Mouse (Mus musculus) urinary bladder, postnatal 36 days (tissue): ENCODE measurements around the gene Susd1.

ENCODE experiments used
- DNase-seq, 2 experiments: peaks; one replicate each; pipeline ENCODE4 v3.0.0; 2022; ENCODE audit warnings: low spot score in 2 of 2, mixed read lengths in 1 of 2

The Susd1 gene

DNA sequence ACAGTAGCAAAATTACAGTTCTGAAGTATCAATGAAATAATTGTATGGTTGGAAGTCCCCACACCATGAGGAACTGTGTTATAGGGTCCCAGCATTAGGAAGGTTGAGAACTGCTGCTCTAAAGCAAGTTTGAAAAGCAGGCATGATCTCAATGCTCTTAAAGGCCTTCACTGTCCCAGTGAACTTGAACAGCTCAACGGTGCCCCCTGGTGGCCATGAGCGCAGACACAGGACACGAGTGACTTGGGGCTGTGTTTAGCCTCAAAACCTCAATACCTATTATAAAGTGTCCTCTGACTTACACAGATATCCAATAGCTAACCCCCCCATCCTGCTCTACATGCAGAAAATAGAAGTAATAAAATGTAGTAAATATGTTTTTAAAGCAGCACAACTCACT, 97.7 kb downstream of the Susd1 start:
- peak; percentile 85 to 90 for DNase-seq

GRCm38 (mm10) chr4:59340046-59340445, 98.4 kb downstream of the Susd1 start:
- no peak for DNase-seq

DNA sequence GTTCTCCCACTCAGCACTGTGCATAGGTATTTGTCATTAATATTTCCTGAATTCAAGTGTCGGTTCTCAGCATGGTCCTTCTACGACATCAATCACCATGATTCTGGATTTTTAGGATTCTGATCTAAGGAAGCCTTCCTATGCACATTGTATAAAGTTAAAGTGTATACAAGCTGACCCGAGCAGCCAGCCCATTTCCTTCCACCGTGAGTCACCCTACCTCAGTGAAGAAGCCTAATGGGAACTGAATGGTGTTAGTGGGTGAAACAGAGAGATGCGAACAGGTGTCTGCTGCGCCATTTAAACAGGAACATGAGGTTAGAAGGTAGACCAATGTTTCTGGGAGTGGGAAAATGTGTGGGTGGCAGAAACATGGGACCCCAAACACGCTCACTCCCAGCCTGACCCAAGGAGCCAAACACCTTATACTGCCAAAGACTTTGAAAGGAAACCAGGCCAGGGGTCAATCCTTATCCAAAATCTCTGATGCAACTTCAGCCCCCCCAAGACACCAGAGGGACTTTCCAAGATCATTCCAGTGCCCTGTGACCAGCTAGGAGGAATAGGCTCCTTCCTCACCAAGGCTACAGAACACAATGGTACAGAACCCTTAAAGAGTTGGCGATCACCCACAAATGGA, 99.4 kb downstream of the Susd1 start:
- DNase-seq = no peak

- DNase-seq = no peak
These were observed 100.9 kb downstream of the Susd1 start for GRCm38 (mm10) chr4:59337533-59337885.

- DNase-seq = no peak
These were observed 101.4 kb downstream of the Susd1 start for GRCm38 (mm10) chr4:59336846-59337532.

GRCm38 (mm10) chr4:59336439-59336809, 102.0 kb downstream of the Susd1 start:
- no peak for DNase-seq

DNA sequence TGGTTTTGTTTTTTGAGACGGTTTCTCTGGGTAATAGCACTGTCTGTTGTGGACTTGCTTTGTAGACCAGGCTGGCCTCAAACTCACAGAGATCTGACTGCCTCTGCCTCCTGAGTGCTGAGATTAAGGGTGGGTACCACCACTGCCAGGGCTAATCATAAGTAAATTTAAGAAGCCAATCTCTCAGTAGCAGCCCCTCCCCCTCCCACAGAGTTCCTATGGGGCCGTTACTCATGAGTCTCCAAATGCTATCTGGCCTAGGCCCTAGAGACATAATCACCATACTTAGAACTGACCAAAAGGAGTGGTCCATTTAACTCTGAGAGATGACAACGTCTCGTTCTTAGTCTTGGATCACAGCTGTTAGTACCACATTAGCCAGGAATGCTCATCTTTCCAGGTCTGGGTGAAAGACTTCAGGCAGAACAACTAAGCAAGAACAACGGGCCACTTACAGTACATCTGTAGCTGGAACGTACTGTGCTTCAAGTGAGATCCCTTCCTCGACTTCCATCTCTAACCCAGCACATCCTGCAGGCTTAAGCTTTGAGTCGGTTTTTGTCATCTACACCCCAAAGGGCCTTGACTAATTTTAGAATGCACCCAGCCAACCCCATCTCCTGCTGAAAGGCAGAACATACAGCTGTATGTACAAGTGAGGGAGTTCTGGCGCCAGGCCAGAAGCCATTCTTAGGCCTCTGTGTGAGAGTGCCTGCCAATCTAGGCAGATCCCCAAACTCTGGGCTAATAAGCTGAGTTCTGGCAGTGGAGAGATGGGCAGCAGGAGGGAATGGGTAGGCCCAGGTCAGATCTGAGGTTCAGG, 102.6 kb downstream of the Susd1 start:
- DNase-seq = peak in 1 of 2 experiments; percentile 29

DNA sequence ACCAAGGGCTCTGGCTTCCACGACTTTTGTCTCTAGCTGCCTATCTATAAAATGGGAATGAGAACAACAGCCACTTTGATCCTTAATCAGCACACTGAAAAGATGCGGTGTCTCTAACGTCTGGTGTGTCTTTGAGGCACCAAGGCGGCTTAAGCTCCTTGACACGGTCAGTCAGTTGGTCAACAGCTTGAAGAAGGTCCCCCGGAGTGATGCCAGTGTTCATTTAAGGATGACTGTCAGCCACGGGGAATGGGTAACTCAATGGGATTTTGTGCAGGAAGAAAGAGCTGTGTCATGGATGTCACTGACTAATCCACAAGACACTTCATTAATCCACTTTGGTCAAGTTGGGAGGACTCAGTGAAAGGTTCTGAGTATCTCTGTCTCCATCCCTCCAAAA, 103.3 kb downstream of the Susd1 start:
- no peak for DNase-seq

DNA sequence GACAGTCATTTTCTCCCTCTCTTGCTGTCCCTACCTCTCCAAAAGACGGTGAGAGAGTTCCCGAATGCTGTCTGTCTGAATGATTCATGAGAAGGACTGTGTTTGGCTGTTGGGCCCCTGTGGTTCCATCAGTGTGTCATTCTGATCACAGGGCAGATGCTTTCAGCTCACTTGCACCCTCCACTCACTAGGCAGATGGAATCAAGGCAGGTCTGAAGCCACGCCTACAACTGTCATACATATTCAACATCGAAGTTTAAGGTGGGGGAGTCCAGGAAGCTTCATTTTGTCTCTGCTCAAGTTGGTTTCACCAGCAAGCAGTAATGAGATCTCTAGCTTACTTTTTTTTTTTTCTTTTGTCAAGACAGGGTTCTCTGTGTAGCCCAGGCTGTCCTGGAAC, 104.2 kb downstream of the Susd1 start:
- DNase-seq = no peak

GRCm38 (mm10) chr4:59333424-59333895, 105.0 kb downstream of the Susd1 start:
- no peak for DNase-seq

DNA sequence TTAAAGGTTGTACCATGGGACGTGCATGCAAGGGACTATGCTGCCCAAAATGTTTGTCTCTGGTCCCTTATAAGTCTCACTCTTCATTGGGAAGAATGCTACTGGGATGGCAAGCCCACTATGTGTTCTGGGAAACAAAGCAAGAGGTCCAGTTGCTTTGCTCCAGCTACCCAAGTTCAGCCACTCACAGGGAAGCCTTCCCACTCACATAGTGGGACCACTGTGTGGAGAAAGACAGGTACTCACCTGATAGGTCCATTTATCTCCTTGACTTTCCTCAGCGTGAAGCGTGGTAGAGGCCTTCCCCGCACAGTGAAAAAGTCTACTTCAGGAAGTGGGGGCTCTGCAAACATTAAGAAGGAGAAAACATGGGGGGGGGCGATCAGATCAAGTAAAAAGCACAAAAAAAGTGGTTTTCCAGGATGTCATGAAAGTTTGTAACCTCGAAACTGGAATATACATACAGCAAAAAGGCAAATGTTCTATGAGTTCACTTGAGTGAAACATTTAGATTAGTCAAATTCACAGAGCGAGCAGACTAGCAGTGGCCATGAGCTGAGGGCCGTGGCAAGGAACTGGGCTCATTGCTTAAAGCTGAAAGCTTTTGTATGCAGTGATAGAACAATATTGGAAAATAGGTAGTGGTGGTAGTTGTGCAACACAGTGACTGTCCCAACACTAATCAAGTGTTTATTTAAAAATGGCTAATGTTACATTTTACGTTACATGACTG, 105.6 kb downstream of the Susd1 start:
- DNase-seq = no peak

GRCm38 (mm10) chr4:59332089-59332488, 106.3 kb downstream of the Susd1 start:
- DNase-seq = no peak

GRCm38 (mm10) chr4:59331633-59332032, 106.8 kb downstream of the Susd1 start:
- DNase-seq = peak; percentile 82 to 91

DNA sequence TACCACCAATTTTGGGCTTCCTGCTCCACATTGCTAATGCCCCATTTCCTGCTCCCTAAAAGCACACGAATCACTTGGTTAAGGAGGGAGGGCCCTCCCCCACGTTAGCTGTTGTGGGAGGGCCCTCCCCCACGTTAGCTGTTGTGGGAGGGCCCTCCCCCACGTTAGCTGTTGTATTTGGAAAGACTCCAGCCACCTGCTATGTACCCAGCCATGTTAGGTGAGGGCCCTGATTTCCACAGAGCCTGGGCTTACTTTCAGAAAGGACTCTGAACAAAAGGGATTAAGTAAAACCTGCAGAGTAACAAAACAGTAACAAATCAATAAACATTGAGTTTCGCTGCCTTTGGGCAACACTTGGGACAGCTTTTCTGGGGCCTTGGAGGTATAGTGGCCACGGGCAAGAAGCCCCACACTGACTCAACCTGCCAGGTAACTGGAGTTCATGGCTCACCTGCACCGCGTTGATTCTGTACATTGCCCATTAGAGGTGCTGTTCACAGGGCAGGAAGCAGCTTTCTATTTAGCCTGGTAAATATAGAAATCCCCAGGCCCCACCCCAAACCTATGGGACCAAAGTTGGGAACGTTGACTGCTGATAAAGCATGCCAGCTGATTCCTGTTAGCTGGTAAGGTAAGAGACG, 107.3 kb downstream of the Susd1 start:
- DNase-seq = no peak

- no peak for DNase-seq
These were observed 108.8 kb downstream of the Susd1 start for GRCm38 (mm10) chr4:59329461-59330304.

DNA sequence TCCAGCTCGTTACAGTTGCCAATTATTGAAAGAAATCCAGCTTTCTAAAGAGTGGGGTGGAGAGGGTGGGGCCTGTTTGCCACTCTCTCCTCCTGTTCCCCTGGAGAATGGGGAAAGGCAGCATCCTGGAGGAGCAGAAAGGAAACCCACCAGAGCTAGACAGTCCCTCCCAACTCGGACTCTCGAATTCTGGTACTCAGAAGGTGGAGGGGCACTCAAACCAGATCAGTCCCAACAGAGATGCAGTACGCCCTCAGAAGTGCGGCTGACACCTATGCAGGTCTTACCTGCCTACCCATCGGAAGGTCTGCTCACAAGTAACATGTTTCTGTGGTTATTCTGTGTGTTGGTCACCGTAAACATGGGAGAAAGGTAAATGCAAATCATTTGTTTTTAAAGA, 109.6 kb downstream of the Susd1 start:
- no peak for DNase-seq

DNA sequence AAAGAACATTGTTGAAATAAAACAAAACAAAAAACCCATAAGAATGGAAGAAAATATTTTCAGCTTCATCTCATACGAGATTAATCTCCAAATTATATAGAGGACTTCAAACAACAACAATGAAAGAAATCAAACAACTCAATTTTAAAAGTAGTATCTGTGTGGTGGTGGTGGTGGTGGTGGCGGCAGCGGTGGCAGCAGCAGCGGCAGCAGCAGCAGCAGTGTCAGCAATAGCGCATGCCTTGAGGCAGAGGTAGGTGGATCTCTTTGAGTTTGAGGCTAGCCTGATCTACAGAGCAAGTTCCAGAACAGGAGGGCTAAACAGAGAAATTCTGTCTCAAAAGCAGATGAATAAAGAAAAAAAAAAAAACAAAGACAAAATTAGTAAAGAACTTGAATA, 110.4 kb downstream of the Susd1 start:
- no peak for DNase-seq

- DNase-seq = no peak
These were observed 112.2 kb downstream of the Susd1 start for GRCm38 (mm10) chr4:59326031-59326760.

DNA sequence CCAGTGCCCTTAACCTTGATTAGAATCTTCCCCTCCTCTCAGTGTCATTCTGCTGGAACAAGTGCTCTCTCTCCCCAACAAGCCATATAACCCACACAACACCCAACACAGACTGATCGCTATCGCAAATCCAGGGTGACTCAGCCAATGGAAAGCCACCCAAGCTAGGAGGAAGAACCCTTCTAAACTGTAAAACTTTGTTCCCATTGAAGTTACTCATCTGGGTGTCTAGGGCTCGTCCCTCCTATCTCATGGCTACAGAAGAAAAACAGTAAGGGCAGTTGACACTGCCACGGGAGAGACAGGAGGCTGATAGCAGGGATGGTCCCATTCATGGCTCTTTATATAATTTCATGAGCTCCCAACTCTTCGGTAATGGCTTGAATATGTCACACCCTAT, 114.1 kb downstream of the Susd1 start:
- DNase-seq = no peak

GRCm38 (mm10) chr4:59323231-59323651, 115.2 kb downstream of the Susd1 start:
- DNase-seq = peak in 1 of 2 experiments; percentile 34
